Mouse (Mus musculus) spleen, adult 2 months (tissue): ENCODE results near the gene Kif16b.

Experiments
- CTCF ChIP-seq: fragments of 200-500 bp; IDR thresholded peaks from 2 replicates; pipeline ENCODE4 v1.5.1; 2011; ENCODE audit warnings: mild to moderate bottlenecking, inconsistent platforms; ENCODE audit not compliant: insufficient read depth, insufficient read length, insufficient replicate concordance; ENCODE audit errors: extremely low read depth
- POLR2A ChIP-seq: fragments of 200-500 bp; IDR thresholded peaks from 2 replicates; pipeline ENCODE4 v1.6.1; 2011; ENCODE audit warnings: low read depth, low read length, inconsistent platforms

DNA sequence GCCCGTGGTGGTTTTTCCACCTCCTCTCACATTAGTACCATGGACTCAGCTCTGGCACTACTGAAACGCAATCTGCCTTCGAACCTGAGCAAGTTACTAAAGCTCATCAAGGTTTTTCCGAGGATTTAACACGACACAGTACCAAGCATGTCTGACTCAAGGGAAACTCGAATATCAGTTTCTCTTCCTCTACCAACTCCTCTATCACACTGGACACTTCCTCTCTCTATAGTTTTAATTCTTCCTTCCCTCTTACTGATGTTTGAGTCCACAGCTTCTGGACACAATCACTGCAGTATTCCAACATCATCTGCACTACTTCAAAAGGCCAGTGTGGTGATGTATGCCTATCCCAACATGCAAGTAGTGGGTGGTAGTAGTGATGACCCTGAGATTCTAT, 40.3 kb downstream of the Kif16b start:
- TF ChIP-seq CTCF, result no peak
- TF ChIP-seq POLR2A, result no peak
